Mouse (Mus musculus): ENCODE measurements around the gene Dync1h1.
"Not testable (repeated sequence)": the region's sequence is repeated elsewhere in the genome, so short reads cannot be mapped to it uniquely, and the experiment has no call there.

Dync1h1 gene

DNA sequence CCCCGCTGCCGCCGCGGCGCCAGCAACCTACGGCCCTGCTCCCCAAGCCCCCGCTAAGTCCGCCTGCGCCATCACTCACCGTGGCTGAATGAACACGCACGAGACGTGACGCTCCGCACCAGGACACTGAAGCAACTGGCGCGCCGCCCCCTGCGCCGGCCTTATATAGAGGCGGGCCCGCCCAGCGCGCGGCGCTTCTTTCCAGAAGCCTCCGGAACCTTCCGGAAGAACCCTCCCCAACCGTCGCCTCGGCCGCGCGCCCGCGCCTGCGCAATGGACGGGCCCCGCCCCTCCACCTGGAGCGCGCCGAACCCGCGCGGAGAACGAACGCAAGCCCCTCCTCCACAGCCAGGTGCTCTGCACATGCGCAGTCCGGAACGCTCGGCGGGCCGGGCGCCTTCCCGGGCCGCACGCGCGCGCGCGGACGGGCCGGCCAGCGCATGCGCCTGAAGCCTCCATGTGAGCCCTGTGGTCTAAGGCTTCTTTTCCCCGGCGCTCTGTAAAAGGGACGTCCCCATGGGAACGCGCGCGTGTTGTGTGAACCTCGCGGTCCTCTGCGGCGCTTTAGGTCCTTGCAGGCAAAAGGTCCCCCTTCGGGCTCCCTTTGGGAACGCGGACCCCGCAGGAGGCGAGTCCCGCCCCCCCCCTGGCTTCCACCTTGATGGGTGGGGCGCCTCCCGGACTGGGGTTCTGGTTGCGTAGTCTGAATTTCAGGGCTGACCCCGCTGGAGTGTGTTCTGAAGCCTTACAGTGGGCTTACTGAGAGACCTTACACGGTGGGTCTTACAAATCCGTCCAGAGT, 95.1 kb downstream of the Dync1h1 start:
- DNase-seq (ENCODE audit: low spot score in 2 of 2): peak; percentile 96

GRCm38 (mm10) chr12:110696975-110697400, 95.7 kb downstream of the Dync1h1 start:
- no peak for DNase-seq (ENCODE audit: low spot score in 2 of 2)

- DNase-seq (ENCODE audit: low spot score in 2 of 2): no peak
Measured at GRCm38 (mm10) chr12:110697457-110697856, 96.2 kb downstream of the Dync1h1 start.

- DNase-seq (ENCODE audit: low spot score in 2 of 2): no peak
Measured at GRCm38 (mm10) chr12:110698080-110698479, 96.8 kb downstream of the Dync1h1 start.

DNA sequence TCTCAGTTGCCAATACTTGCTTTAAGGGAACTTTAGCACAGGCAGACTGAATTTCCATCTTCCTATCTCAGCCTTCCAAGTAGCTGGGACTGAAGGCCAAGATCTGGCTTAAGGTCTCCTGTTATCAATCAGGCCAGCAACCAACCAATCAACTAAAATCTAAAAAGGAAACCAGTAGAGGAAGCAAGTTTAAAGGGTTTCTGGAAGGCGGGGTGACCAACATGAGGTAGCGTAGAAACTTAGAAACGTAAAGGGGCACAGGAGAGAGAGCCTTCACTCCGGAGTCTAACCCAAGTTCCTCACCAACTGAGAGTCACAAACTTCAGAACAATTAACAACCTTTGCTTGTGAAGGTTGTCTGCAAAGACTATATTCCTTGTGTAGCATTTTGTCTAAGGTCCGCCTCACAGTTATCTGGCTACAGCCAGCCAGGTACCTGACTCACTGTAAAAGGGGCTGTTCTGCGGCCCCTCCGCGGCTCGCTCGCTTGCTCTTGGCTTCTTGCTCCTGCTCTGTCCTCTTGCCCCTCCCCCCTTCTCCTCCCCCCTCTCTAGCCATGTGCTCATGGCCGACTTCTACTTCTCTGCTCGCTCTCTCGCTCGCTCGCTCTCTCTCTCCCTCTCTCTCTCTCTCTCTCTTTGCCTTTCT, 97.4 kb downstream of the Dync1h1 start:
- no peak for DNase-seq (ENCODE audit: low spot score in 2 of 2)

GRCm38 (mm10) chr12:110699171-110699547, 97.9 kb downstream of the Dync1h1 start:
- DNase-seq (ENCODE audit: low spot score in 2 of 2): no peak

DNA sequence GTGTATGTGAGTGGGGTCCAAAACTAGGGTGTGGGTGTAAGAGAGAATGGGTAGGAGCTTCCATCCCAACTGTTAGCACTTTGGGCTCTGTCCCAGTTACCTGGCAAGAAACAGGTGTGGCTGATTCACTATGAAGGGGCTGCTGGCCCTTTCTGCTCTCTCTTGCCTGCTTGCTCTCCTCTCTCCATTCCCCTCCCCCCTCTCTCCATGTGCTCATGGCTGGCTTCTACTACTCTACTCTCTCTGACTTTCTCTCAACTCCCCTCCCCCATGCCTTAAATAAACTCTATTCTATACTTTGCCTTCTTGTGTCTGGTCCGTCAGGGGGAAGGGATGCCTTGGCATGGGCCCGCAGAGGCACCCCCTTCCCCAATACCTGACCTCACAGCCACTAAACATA, 99.5 kb downstream of the Dync1h1 start:
- no peak for DNase-seq (ENCODE audit: low spot score in 2 of 2)

DNA sequence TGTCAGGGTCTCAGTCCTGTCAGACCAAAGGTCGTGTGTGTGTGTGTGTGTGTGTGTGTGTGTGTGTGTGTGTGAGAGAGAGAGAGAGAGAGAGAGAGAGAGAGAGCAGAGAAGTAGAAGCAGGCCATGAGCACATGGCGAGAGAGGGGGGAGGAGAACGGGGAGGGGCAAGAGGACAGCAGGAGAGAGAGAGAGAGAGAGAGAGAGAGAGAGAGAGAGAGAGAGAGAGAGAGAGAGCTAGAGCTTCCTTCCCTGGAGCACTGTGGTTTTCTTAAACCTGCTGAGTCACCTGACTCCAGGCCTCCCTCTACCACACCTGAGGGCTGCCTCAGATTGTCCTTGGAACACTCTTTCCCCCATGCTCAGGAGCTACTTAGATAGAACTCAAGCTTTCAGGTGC, 100.1 kb downstream of the Dync1h1 start:
- not testable (repeated sequence) for DNase-seq (ENCODE audit: low spot score in 2 of 2)

GRCm38 (mm10) chr12:110702556-110702955, 101.3 kb downstream of the Dync1h1 start, which contains the start of gene Hsp90aa1:
Gene Hsp90aa1 (minus strand): TSS chr12:110702728.
- DNase-seq (ENCODE audit: low spot score in 2 of 2): no peak

- peak; percentile 78 to 87 for DNase-seq (ENCODE audit: low spot score in 2 of 2)
Measured at GRCm38 (mm10) chr12:110703008-110703471, 101.8 kb downstream of the Dync1h1 start.

- no peak for DNase-seq (ENCODE audit: low spot score in 2 of 2)
Measured at GRCm38 (mm10) chr12:110703682-110704081, 102.4 kb downstream of the Dync1h1 start.

- not testable (repeated sequence) for DNase-seq (ENCODE audit: low spot score in 2 of 2)
Measured at GRCm38 (mm10) chr12:110705419-110705818, 104.2 kb downstream of the Dync1h1 start.

DNA sequence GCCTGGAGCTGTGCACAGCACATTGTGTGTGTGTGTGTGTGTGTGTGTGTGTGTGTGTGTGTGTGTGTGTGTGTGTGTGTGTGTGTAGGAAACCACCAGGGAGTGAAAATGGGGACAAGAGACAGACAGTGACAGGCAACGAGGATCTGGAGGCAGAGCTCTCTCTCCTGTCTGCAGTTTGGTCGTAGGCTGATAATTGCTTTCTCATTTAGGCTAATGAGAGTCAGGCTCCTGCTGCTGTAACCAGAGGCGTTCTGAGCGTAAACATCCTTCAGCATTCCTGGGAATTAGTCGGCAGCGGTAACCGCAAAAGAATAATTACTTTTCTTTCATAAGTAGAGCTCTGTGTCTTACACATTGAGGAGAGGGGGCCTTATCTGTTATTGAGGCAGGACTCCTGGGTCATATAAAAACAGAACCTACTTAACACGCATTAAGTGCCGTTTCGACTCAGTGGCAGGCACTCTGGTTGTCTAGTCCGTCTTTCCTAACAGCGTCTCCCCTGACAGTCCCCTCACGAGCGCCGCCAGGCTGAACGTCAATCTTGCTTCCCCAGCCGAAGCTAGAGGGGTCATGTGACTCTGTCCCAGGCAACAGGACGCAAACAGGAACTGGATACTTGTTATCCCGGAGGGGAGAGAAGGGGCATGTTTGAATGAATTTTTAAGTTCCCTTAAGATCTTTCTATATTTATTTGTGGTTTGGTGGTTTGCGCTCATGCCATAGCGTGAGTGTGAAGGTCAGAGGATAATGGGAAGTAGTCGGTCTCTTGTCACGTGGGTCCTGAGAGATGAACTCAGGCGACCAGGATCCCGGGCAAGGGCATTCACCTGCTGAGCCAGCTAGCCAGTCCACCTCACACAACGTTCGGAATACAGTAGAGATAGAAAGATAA, 105.3 kb downstream of the Dync1h1 start:
- peak; percentile 64 to 79 for DNase-seq (ENCODE audit: low spot score in 2 of 2)

- DNase-seq (ENCODE audit: low spot score in 2 of 2): no peak
Measured at GRCm38 (mm10) chr12:110707451-110707850, 106.2 kb downstream of the Dync1h1 start.

- no peak for DNase-seq (ENCODE audit: low spot score in 2 of 2)
Measured at GRCm38 (mm10) chr12:110711270-110711669, 110.0 kb downstream of the Dync1h1 start.

- DNase-seq (ENCODE audit: low spot score in 2 of 2): no peak
Measured at GRCm38 (mm10) chr12:110713784-110714183, 112.5 kb downstream of the Dync1h1 start.

DNA sequence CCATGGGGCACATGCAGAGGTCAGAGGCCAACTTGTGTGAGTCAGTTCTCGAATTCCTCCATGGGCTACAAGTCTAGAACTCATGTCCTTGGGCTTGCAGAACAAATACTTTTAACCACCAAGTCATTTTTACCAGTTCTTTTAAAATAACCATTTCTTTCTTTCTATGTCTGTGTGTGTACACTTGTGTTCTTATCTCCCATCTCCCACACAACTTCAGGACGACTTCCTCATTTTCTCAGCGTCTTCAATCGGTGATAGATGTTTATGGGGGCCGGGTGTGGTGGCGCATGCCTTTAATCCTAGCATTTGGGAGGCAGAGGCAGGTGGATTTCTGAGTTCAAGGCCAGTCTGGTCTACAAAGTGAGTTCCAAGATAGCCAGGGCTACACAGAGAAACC, 113.0 kb downstream of the Dync1h1 start:
- DNase-seq (ENCODE audit: low spot score in 2 of 2): no peak

DNA sequence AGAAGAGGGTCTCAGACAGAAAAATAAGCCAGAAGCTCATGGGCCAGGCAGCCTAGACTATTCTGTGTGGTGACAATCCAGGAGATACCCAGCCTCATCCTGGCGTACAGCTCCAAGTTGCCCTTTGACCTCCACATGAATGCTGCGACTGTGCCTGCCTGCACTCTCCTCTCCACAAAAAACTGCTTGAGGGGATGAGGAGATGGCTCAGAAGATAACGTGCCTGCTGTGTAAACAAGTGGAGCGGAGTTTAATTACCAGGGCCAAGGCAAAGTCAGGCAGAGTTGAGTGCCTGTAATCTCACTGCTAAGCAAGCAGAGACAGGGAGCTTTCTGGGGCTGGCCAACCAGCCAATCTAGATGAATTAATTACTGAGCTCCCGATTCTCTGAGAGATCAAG, 114.8 kb downstream of the Dync1h1 start:
- no peak for DNase-seq (ENCODE audit: low spot score in 2 of 2)

Measured in heart, adult 9 months (tissue).